Mouse (Mus musculus) heart, adult 18-20 months (tissue): Measurements from ENCODE around the gene Oxld1. TPM values are rescaled to one million over a fixed set of nuclear protein-coding genes. Genes with fewer than 3 reads are reported as not detected.
"Not testable (repeated sequence)": the region's sequence is repeated elsewhere in the genome, so short reads cannot be mapped to it uniquely, and the experiment has no call there.

Source experiments
- DNase-seq, 2 experiments: peaks; one replicate each; pipeline ENCODE4 v3.0.0; 2021 to 2022; ENCODE audit warnings: mixed read lengths in 1 of 2
- total RNA-seq, 2 experiments: library from RNA; stranded (reverse); gene quantifications; 2 replicates each; pipeline ENCODE4 v1.2.3; 2021

The Oxld1 gene
- total RNA-seq, 2 experiments from 2014 or later, result 58.1 to 70.3 TPM

DNA sequence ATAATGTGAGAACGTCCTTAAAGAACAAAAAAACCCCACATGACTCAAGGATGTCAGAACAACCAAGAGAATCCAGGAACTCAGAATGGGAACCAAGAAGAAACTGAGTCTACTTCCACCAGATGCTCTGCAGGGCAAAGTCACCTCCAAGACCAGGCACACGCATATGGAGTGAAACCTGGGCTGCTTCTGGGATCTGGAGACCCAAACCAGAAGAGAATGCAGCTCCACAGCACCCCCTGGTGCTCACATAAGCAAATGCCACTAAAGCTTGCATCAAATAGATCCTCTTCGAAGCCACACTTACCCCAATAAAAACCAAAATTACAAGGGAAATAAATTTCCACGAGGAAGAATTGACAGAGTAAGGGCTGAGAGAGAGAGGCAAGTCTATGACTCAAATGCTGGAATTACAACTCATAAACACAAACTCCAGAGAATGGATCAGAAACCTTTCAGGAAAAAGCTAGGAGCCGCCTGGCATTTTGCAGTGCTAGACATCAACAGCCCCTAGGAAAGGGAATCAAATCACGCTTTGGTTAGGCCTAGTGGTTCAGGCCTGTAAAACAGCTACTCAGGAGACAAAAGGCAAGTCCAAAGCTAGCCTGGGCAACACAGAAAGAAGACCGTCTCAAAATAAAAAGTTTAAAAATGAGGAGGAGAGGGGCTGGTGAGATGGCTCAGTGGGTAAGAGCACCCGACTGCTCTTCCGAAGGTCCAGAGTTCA, 34.1 kb downstream of the Oxld1 start:
- peak; percentile 39 to 80 for DNase-seq

DNA sequence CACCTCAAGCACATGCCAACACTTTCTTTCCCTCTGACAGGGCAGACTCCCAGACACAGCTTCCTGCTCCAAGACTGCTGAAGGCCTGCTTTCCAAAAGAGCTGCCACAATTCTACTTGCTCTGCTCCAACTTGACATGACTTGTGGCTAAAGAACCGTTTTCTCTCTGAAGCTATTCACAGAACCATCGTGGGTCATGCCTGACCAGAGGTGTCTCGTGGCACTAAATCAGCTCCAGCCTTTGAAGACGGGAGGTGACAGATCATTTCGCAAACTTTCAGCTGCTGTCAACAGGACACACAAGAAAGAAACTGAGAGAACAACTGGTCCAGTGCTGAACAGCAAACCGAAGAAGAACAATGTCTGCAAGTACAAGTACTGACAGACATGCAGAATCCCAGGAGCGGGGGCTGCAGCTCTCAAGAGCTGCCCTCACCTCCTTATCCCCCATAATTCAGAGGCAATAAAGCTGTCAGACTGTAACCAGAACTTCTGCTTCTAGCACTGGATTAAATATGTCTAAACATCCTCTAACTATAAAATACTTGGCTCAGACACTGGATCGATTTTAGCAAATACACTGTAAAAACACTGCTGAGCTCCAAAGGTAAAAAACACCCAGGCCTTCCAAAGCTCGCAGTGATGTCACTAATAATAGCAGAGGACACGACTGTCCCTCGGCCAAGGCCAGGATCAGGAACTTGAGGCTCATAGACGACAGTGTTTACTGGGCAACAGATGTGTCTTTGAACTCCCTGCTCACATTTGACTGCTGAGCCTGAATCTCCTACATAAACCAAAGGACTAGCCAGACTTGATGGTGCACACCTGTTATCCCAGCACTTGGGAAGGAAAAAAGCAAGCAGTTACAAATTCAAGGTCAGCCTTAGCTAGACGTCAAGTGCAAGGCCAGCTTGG, 35.0 kb downstream of the Oxld1 start:
- peak in 1 of 2 experiments; percentile 13 for DNase-seq

DNA sequence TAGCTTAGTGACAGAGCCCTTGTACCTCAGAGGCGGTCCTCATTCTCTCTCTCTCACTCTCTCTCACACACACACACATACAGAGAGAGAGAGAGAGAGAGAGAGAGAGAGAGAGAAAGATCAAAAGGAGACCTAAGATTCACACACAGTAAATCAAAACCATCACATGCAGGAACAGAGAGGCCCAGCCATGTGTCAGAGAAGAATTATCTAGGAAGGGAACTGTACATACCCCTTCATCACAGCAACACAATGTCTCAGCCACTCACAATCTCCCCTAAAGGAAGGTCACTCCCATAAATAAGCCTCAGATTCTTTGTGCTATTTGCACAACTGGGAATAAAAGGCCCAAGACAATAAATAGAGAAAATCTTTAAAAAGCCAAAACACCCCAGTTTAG, 39.3 kb downstream of the Oxld1 start:
- no peak for DNase-seq

DNA sequence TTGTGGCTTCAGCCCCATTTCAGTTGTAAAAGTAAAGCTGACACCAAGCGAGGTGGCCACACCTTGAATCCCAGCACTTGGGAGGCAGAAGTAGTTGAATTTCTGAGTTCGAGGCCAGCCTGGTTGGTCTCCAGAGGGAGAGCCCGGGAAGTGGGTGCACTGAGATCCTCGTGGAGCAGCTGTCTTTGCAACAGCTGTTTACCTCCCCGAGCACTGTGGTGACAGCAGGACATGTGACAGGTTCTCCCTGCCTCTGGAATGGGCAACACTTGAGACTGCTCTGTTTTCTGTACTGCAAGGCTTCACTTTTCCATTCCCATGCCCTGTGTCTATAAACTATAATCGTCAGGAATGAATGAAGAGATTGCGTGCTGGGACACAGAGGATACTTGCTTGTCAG, 40.0 kb downstream of the Oxld1 start:
- DNase-seq, result no peak

DNA sequence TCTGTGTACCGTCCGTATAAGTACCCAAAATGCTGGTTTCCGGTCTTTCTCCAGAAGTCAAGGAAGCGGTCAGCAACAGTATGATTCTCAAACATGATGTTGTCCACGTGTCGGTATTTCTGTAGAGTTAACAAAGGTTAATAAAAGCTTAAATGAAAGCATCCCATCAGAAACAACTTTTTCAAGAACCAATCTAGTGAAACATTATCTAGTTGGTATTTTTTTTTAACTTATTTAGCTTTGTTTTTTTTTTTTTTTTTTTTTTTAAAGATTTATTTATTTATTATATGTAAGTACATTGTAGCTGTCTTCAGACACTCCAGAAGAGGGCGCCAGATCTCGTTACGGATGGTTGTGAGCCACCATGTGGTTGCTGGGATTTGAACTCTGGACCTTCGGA, 44.2 kb downstream of the Oxld1 start:
- DNase-seq, result not testable (repeated sequence)

Other genes with a start within 250 kb of the Oxld1 start
- 1 to 10 TPM; 3.5 to 5.0 TPM for gene Bahcc1, start 225.1 kb downstream of the Oxld1 start, total RNA-seq
- 100 to 1,000 TPM; 286 to 296 TPM for gene Actg1, start 109.5 kb downstream of the Oxld1 start, total RNA-seq
- gene Fscn2, start 96.5 kb downstream of the Oxld1 start, total RNA-seq, result not detected
- gene Faap100, start 79.3 kb downstream of the Oxld1 start, total RNA-seq, result 10 to 100 TPM; 10.6 to 11.7 TPM
- gene Nploc4, start 20.4 kb downstream of the Oxld1 start, total RNA-seq, result 10 to 100 TPM; 62.0 to 65.2 TPM
- 1 to 10 TPM; 1.0 to 2.3 TPM for gene Tspan10, start 15.4 kb downstream of the Oxld1 start, total RNA-seq
- under 1 TPM in 1 of 2 experiments, not detected in 1; 0.57 TPM for gene Pde6g, start 4.6 kb downstream of the Oxld1 start, total RNA-seq
- gene Ccdc137, start within 50 bp of the Oxld1 start, total RNA-seq, result 1 to 10 TPM; 6.0 to 7.3 TPM
- 10 to 100 TPM; 10.1 to 12.0 TPM for gene Arl16, start 9.5 kb upstream of the Oxld1 start, total RNA-seq
- gene Mrpl12, start 26.5 kb upstream of the Oxld1 start, total RNA-seq, result 100 to 1,000 TPM; 245 to 267 TPM
- gene Slc25a10, start 33.8 kb upstream of the Oxld1 start, total RNA-seq, result 10 to 100 TPM; 15.4 to 15.9 TPM
- gene Gcgr, start 72.6 kb upstream of the Oxld1 start, total RNA-seq, result under 1 TPM; 0.93 to 0.94 TPM
- gene Mcrip1, start 91.7 kb upstream of the Oxld1 start, total RNA-seq, result 10 to 100 TPM; 39.1 to 44.1 TPM
- under 1 TPM in 1 of 2 experiments, not detected in 1; 0.35 TPM for gene Ppp1r27, start 93.1 kb upstream of the Oxld1 start, total RNA-seq
- gene P4hb, start 115.2 kb upstream of the Oxld1 start, total RNA-seq, result 100 to 1,000 TPM; 230 TPM
- 100 to 1,000 TPM; 133 to 144 TPM for gene Arhgdia, start 123.6 kb upstream of the Oxld1 start, total RNA-seq
- 10 to 100 TPM; 44.1 to 46.9 TPM for gene Alyref, start 140.3 kb upstream of the Oxld1 start, total RNA-seq
- 10 to 100 TPM; 84.4 to 89.0 TPM for gene Anapc11, start 140.4 kb upstream of the Oxld1 start, total RNA-seq
- gene Npb, start 150.4 kb upstream of the Oxld1 start, total RNA-seq, result not detected
- gene Pcyt2, start 159.9 kb upstream of the Oxld1 start, total RNA-seq, result 10 to 100 TPM; 47.2 to 51.2 TPM
- gene Sirt7, start 167.2 kb upstream of the Oxld1 start, total RNA-seq, result 1 to 10 TPM; 6.9 to 8.9 TPM
- 10 to 100 TPM; 33.7 to 35.7 TPM for gene Mafg, start 175.5 kb upstream of the Oxld1 start, total RNA-seq
- gene Pycr1, start 185.7 kb upstream of the Oxld1 start, total RNA-seq, result 1 to 10 TPM; 1.1 to 1.3 TPM
- 10 to 100 TPM; 77.0 to 81.2 TPM for gene Myadml2, start 190.1 kb upstream of the Oxld1 start, total RNA-seq
- under 1 TPM in 1 of 2 experiments, not detected in 1; 0.33 TPM for gene Notum, start 203.1 kb upstream of the Oxld1 start, total RNA-seq
- 10 to 100 TPM; 28.5 to 31.3 TPM for gene Aspscr1, start 214.9 kb upstream of the Oxld1 start, total RNA-seq